Mouse (Mus musculus) heart, embryonic 10.5 days (tissue): Measurements from ENCODE around the gene Cyp17a1. TPM values are rescaled to one million over a fixed set of nuclear protein-coding genes. Genes with fewer than 3 reads are reported as not detected.
A peak's percentile ranks its signal among the peaks of the same experiment; 100 is the strongest.

Experiments
- DNase-seq: peaks from one replicate; pipeline ENCODE4 v3.0.0-alpha.2; 2017; ENCODE audit warnings: low spot score
- H3K27ac ChIP-seq: fragments of 300-500 bp; sonication (generic); 2 replicates; pipeline ENCODE4 v1.5.1; 2016; ENCODE audit warnings: mild to moderate bottlenecking
- H3K27me3 ChIP-seq: fragments of 300-500 bp; sonication (generic); 2 replicates; pipeline ENCODE4 v1.6.1; 2016; ENCODE audit warnings: mild to moderate bottlenecking; ENCODE audit not compliant: poor library complexity, insufficient read depth, severe bottlenecking
- H3K36me3 ChIP-seq: fragments of 300-500 bp; sonication (generic); 2 replicates; pipeline ENCODE4 v1.6.1; 2016; ENCODE audit warnings: mild to moderate bottlenecking, moderate library complexity
- H3K4me1 ChIP-seq: fragments of 300-500 bp; sonication (generic); 2 replicates; pipeline ENCODE4 v1.6.1; 2016; ENCODE audit warnings: mild to moderate bottlenecking
- H3K4me3 ChIP-seq: fragments of 300-500 bp; sonication (generic); 2 replicates; pipeline ENCODE4 v1.5.1; 2016; ENCODE audit warnings: mild to moderate bottlenecking, moderate library complexity
- H3K9me3 ChIP-seq: fragments of 300-500 bp; sonication (generic); 2 replicates; pipeline ENCODE4 v1.6.1; 2016; ENCODE audit warnings: mild to moderate bottlenecking, moderate library complexity
- WGBS: fragments of 180-500 bp; shearing (Covaris S2); methylation state at CpG from one replicate; pipeline ENCODE4 v1.1.7; 2016; 5-methylcytosine and 5-hydroxymethylcytosine counted together
- polyA plus RNA-seq: library from polyadenylated mRNA; unstranded; fragments of >200 nt; fragmentation: Nextera tagmentation; extraction: Ambion mirVana; gene quantifications from 2 replicates; pipeline ENCODE4 v1.2.1, GENCODE M21; 2016

The Cyp17a1 gene
- polyA plus RNA-seq, 1 experiment from 2014 or later = 0.40 TPM

DNA sequence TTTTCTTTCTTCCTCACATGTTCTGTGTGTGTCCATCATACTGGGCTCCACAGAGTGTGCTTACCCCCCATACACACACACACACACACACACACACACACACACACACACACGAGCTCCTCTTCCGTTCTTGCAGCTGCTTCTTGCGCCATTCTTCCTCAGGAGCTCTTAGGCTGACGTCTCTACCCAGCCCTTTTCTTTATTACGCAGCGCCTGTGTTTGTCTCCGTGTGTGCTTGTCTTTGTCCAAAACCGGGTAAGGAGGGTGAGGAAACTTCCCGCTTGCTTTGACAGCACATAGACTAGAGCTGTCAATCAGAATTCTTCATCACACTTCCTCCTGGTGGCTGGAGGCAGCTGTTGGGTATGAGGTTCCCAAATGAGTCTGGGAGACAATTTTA, 54.6 kb downstream of the Cyp17a1 start:
- DNase-seq = no peak
- WGBS = 65% methylated on average over 9 of the region's 9 CpGs
- no peaks in the 10 kb centered on the region for H3K9me3 ChIP-seq
- H3K27ac ChIP-seq = peak overlapping the region; percentile 91
- H3K36me3 ChIP-seq = peaks cover 14% of the 10 kb centered on the region
- peaks cover 89% of the 10 kb centered on the region for H3K4me1 ChIP-seq
- H3K27me3 ChIP-seq = no peaks in the 10 kb centered on the region
- H3K4me3 ChIP-seq = no peak overlapping the region

DNA sequence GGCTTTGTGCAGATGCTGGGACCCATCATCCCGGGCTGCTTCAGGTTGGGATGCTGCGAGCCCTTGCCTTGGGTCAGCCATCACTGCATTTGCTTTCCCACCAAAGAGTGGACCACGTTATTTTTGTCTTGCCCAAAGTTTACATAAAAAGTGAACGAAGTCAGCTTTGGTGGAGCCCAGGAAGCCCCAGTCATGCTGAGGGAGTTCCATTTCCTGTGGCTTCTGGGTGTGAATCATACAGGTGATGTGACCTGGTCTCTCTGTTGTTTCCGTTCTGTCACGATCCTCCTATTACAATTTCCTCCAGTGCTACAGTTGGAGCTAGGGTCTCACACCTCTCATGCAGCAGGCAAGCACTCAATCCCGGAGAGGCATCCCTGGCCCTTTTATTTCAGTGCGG, 55.6 kb downstream of the Cyp17a1 start:
- peaks cover 17% of the 10 kb centered on the region for H3K36me3 ChIP-seq

More for the DNA sequence above, 55.6 kb downstream of the Cyp17a1 start:
- Histone ChIP-seq H3K27ac (peak overlapping the region; percentile 91; the same call in 1 of the 2 replicates), H3K4me3 (no peak overlapping the region), H3K9me3 (no peaks in the 10 kb centered on the region), H3K27me3 (no peaks in the 10 kb centered on the region), H3K4me1 (peaks cover 79% of the 10 kb centered on the region)
- WGBS = 73% methylated on average over 8 of the region's 8 CpGs
- DNase-seq = no peak

Other genes with a start within 250 kb of the Cyp17a1 start
- gene Trim8, start 171.5 kb downstream of the Cyp17a1 start, polyA plus RNA-seq = 17.6 and 22.0 TPM in 2 replicates
- 112 and 134 TPM in 2 replicates for gene Arl3, start 100.0 kb downstream of the Cyp17a1 start, polyA plus RNA-seq
- gene Sfxn2, start 99.8 kb downstream of the Cyp17a1 start, polyA plus RNA-seq = 14.2 and 14.5 TPM in 2 replicates
- 53.9 and 61.8 TPM in 2 replicates for gene Wbp1l, start 74.1 kb downstream of the Cyp17a1 start, polyA plus RNA-seq
- gene Borcs7, start 16.7 kb upstream of the Cyp17a1 start, polyA plus RNA-seq = 13.7 and 17.0 TPM in 2 replicates
- gene As3mt, start 34.3 kb upstream of the Cyp17a1 start, polyA plus RNA-seq = 46.2 and 55.0 TPM in 2 replicates
- 2.7 and 3.0 TPM in 2 replicates for gene Cnnm2, start 88.4 kb upstream of the Cyp17a1 start, polyA plus RNA-seq